Mouse (Mus musculus) left cerebral cortex, postnatal 25 days (tissue): ENCODE data around the gene Cttn. TPM values are rescaled to one million over a fixed set of nuclear protein-coding genes. Genes with fewer than 3 reads are reported as not detected.
A peak's percentile ranks its signal among the peaks of the same experiment; 100 is the strongest.

Experiments used
- DNase-seq, 2 experiments: peaks; one replicate each; pipeline ENCODE4 v3.0.0; 2022; ENCODE audit warnings: low spot score in 2 of 2, mixed read lengths in 1 of 2
- intact Hi-C: fragments of 180-260 bp; cut with DNase I; formaldehyde crosslinking; loops from one replicate; pipeline ENCODE4 v1.15.1; 2025
- total RNA-seq, 2 experiments: library from RNA; stranded (reverse); gene quantifications; 2 replicates each; pipeline ENCODE4 v1.2.3; 2021

Cttn gene
- total RNA-seq: 100 to 1,000 TPM; 102 to 103 TPM

DNA sequence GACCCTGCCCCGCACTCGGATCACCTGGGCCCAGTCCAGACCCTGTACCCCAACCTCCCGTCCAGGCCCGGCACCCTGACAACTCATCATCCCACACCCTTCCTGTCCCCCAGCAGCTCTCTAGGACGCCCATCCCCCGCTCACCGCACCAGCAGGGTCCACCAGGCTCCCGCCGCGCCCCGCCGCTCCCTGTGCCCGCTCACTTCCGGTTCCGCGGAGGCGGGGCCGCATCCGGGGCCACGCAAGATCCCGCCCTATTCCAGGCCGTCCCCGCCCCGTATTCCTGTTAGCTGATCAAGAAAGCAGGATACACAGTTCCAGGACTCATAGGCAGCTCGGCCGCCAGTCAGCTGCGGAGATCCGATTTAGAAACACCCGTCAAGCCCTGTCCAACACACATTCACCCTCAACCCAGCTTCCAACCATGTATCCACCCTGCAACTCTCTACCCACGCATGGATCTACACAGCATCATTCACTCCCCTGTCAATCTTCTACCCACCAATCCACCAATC is at the start of gene Cttn:
Gene Cttn (minus strand): TSS at position 465 of the 515 bp plus-strand sequence.
- intact Hi-C loops: no loop called here
- DNase-seq: peak; percentile 86 to 93

GRCm38 (mm10) chr7:144519852-144520251 is 49.0 kb upstream of the Cttn start:
- intact Hi-C loops: no loop called here
- DNase-seq: no peak

GRCm38 (mm10) chr7:144516711-144517110 is 45.9 kb upstream of the Cttn start:
- intact Hi-C loops: no loop called here

GRCm38 (mm10) chr7:144509090-144509489 is 38.3 kb upstream of the Cttn start:
- no peak for DNase-seq
- intact Hi-C loops: no loop called here

More at GRCm38 (mm10) chr7:144516711-144517110, 45.9 kb upstream of the Cttn start:
- no peak for DNase-seq

- DNase-seq: no peak
- intact Hi-C loops: no loop called here
Observed at GRCm38 (mm10) chr7:144506807-144507206, 36.0 kb upstream of the Cttn start.

DNA sequence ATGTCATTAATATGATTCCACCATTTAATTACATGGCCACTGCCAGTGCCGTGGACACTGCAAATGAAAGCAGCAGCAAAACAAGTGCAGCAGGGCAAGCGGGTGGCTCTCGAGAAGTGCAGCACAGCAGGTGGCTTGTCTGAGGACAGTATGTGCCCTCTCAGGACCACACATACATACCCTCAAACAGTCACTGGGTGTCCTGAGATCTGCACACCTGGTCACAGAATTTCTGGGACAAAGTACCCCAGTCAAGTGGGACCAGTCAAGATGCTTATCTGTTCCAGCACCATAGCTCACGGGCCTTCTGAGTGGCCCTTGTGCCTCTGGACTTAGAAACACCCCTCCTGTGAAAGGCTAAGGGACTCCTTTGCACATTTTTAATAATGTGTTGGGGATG is 33.1 kb upstream of the Cttn start:
- intact Hi-C loops: no loop called here
- DNase-seq: no peak

GRCm38 (mm10) chr7:144492931-144493330 is 22.1 kb upstream of the Cttn start:
- intact Hi-C loops: no loop called here
- DNase-seq: no peak

GRCm38 (mm10) chr7:144490201-144490873 is 19.5 kb upstream of the Cttn start:
- intact Hi-C loops: no loop called here
- DNase-seq: no peak

- intact Hi-C loops: no loop called here
- DNase-seq: no peak
Observed at GRCm38 (mm10) chr7:144489067-144489774, 18.4 kb upstream of the Cttn start.

- intact Hi-C loops: no loop called here
- no peak for DNase-seq
Observed at GRCm38 (mm10) chr7:144480314-144480713, 9.5 kb upstream of the Cttn start.

DNA sequence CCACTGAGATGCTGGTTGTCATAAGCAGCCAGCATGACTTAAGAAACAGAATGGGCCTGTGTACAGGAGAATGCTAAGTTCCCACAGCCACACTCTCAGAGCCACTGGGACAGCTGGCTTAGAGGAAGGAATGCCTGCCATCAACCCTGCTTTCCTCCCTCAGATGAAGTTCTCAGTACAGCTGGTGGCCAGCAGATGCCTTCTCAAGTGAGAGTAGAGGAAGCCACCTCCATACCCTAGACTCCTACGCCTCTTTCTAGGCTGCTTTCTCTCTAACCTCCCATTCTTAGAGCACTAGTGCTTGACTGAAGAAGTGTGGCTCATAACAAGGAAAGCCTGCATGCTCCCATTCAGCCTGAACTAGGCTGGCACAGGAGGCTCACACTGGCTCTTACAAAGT is 8.8 kb upstream of the Cttn start:
- intact Hi-C loops: no loop called here
- DNase-seq: peak; percentile 41 to 96

GRCm38 (mm10) chr7:144475741-144476140 is 4.9 kb upstream of the Cttn start:
- intact Hi-C loops: no loop called here
- no peak for DNase-seq

DNA sequence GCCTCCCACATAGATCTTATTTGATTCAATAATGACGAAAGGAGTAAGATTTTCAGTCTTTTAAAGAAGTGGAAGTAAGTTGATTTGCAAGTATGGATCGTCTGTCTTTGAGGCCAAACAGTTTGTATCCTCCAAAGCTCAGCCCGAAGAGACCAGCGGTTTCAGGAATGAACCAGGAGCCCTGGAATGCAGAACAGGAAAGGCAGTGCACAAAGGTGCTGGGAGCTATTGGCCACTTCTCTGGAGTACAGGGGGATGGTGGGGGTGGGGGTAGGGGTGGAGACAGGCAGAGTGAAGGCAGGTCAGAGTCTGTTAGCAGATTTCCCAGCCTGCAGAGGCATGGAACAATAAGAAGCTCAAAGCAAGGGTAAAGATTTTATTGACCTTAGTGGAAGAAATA is 2.7 kb upstream of the Cttn start:
- intact Hi-C loops: no loop called here

DNA sequence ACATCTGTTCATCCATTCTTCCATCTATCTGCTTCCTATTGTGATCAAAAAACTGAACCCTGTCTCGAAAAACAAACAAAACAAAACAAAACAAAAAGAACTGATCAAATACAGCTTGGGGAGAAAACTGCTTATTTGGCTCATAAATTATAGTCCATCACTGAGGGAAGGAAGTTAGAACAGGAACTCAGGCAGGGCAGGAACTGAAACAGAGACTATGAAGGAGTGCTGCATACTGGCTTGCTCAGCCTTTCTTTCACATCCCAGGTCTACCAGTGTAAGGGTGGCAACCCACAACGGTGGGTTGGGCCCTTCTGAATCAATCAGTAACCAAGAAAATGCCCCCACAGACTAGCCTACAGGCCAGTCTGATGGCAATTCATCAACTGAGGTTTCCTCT is 294 bp upstream of the Cttn start:
- intact Hi-C loops: no loop called here

More for the DNA sequence above, 2.7 kb upstream of the Cttn start:
- no peak for DNase-seq

DNA sequence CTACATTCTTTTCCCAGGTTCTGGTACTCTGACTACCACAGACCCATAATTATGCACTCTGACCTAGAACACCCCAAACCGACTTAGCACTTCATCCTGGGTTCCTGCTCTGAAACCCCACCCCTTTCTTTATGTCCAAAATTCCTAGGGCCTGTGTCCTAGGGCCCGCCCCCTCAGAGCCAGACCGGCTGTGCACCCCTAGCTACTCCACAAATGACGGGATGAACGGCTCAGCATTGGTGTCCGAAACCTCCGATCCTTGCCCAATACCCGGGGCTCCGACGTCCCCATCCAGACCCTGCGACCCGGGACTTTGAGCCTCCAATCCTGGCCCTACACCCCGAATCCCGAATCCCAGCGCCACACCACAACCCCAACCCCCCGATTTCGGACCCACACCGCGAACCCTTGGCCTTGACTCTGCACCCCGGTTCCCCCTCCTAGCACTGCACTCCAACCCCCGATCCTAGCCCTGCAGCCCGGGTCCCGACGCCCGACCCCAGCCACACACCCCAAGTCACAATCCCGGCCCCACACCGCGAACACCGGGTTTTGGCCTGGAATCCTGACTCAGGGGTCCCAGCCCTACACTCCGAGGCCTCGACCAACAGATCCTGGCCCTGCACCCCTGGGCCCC is 783 bp downstream of the Cttn start:
- no peak for DNase-seq
- intact Hi-C loops: no loop called here

More for the DNA sequence above, 294 bp upstream of the Cttn start:
- DNase-seq: no peak

- intact Hi-C loops: no loop called here
- no peak for DNase-seq
Observed at GRCm38 (mm10) chr7:144469181-144469641, 1.6 kb downstream of the Cttn start.

- intact Hi-C loops: no loop called here
- DNase-seq: no peak
Observed at GRCm38 (mm10) chr7:144468741-144469140, 2.1 kb downstream of the Cttn start.

GRCm38 (mm10) chr7:144462577-144462976 is 8.2 kb downstream of the Cttn start:
- DNase-seq: no peak
- intact Hi-C loops: no loop called here

DNA sequence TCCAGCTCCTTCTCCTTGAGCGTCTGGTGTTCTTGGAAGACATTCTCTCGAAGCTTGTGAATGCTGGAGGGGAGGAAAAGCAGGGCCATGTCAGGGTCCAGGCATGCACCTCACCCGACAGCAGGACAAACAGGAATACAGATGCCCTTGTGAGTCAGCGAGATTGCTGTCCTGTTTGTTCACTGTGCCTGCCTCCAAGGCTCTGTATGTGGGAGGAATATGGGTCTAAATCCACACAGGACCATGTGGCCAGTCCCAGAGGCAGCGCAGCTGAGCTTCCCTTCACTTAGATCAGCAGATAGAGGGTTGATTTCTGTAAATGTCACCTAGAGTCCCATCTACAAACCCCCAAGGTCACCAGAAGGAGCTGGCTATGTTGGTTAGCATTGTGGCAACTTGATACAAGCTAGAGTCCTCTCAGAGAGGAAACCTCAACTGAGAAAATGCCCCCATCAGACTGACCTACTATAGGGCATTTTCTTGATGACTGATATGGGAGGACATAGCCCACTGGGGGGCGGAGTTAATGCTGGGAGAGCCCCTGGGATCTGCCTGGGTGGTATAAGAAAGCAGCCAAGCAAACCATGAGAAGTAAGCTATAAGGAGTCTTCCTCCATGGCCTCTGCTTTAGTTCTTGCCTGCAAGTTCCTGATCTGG is 9.4 kb downstream of the Cttn start:
- intact Hi-C loops: no loop called here
- DNase-seq: peak in 1 of 2 experiments; percentile 28

DNA sequence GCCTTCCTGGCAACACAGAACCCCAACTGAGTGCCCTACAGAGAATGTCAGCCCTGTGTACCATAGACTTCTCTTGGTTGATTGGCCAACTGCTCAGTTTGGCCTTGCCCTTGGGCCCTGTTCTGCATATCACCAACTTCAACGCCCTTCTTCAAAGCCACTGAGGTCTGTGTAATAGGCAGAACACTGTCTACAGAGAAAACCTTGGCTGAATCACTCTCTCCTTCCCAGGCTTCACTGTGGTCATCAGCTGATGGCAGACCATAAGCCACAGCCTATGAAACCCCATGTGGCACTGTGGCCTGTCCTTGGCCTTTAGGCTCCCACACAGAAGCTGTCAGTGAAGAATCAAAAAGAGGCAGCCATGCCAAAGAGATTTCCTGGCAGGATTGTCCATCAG is 11.9 kb downstream of the Cttn start:
- DNase-seq: no peak
- intact Hi-C loops: no loop called here
